Mouse (Mus musculus): ENCODE measurements around the gene Akap2.

- no peak for TF ChIP-seq GATA1 (IDR thresholded peaks at IDR 0.05; ENCODE audit: borderline replicate concordance, low read length)
- no peak for TF ChIP-seq FLI1 (IDR thresholded peaks at IDR 0.05; ENCODE audit: low read length)
Measured at GRCm38 (mm10) chr4:57904211-57904610, 186.8 kb downstream of the Akap2 start.
